Mouse (Mus musculus): ENCODE data around the gene Zdhhc4. TPM values are rescaled to one million over a fixed set of nuclear protein-coding genes. Genes with fewer than 3 reads are reported as not detected.
A peak's percentile ranks its signal among the peaks of the same experiment; 100 is the strongest.

Zdhhc4 gene
- polyA plus RNA-seq, 1 experiment: 48.7 TPM

GRCm38 (mm10) chr5:143268985-143269362 is 60.1 kb downstream of the Zdhhc4 start:
- TF ChIP-seq MYOG (IDR thresholded peaks at IDR 0.05; ENCODE audit: control insufficient read depth, extremely low read depth, insufficient read length) (no peak), FOSL1 (IDR thresholded peaks at IDR 0.05; ENCODE audit: insufficient read depth, low read length, poor library complexity, severe bottlenecking) (no peak), MAX (IDR thresholded peaks at IDR 0.05) (no peak), USF1 (IDR thresholded peaks at IDR 0.05; ENCODE audit: low read depth) (no peak), CEBPB (IDR thresholded peaks at IDR 0.05; ENCODE audit: low read depth) (no peak), MYOD1 (IDR thresholded peaks at IDR 0.05; ENCODE audit: control insufficient read depth, insufficient read length, low read depth) (no peak), CTCF (IDR thresholded peaks at IDR 0.05; ENCODE audit: control insufficient read depth, insufficient read depth, insufficient read length) (no peak)
- H3K79me3 ChIP-seq (ENCODE audit: low read depth): peaks cover 9% of the 10 kb centered on the region
- H3K36me3 ChIP-seq (ENCODE audit: control insufficient read depth, insufficient read depth): no peaks in the 10 kb centered on the region
- peak overlapping the region; percentile 69 for H3K4me3 ChIP-seq (ENCODE audit: insufficient read depth, poor library complexity, severe bottlenecking)
- no peaks in the 10 kb centered on the region for H3K27me3 ChIP-seq (ENCODE audit: control insufficient read depth, insufficient read depth, insufficient read length)
- no peak overlapping the region for H3ac ChIP-seq (ENCODE audit: control insufficient read depth, insufficient read length, low read depth)
- peaks cover 17% of the 10 kb centered on the region for H3K79me2 ChIP-seq (ENCODE audit: control insufficient read depth, insufficient read depth)

DNA sequence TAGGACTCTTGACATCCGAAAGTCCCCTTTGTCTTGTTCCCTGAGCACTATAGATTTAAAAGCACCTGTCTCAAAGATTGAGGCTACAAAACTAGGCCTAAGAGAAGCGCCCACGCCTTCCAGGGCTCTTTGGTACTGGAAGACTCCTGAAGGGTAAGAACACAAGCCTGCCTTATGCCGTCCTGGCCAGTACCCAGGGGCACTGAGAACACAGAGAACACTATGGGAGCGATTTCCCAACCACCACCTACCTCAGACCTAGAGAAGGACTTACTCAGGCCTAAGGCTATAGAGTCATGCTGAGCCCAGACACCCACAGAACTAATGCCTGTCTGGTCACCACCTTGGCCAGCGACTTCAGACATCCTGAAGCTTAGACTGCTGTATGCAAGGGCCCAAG is 62.3 kb downstream of the Zdhhc4 start:
- H3ac ChIP-seq (ENCODE audit: control insufficient read depth, insufficient read length, low read depth): no peak overlapping the region
- H3K36me3 ChIP-seq (ENCODE audit: control insufficient read depth, insufficient read depth): peaks cover 5% of the 10 kb centered on the region

More for the DNA sequence above, 62.3 kb downstream of the Zdhhc4 start:
- H3K27me3 ChIP-seq (ENCODE audit: control insufficient read depth, insufficient read depth, insufficient read length): no peaks in the 10 kb centered on the region
- peaks cover 17% of the 10 kb centered on the region for H3K79me2 ChIP-seq (ENCODE audit: control insufficient read depth, insufficient read depth)
- no peak for TF ChIP-seq MYOD1 (IDR thresholded peaks at IDR 0.05; ENCODE audit: control insufficient read depth, insufficient read length, low read depth)
- H3K4me3 ChIP-seq (ENCODE audit: insufficient read depth, poor library complexity, severe bottlenecking): no peak overlapping the region
- peaks cover 9% of the 10 kb centered on the region for H3K79me3 ChIP-seq (ENCODE audit: low read depth)

Other genes with a start within 250 kb of the Zdhhc4 start
- 12.2 TPM for gene Rnf216, start 216.3 kb downstream of the Zdhhc4 start, polyA plus RNA-seq (2012; fragmentation: generic; extraction: Trizol)
- not detected for gene Olfr718-ps1, start 181.7 kb downstream of the Zdhhc4 start, polyA plus RNA-seq (2012; fragmentation: generic; extraction: Trizol)
- 2.8 TPM for gene Rbak, start 148.5 kb downstream of the Zdhhc4 start, polyA plus RNA-seq (2012; fragmentation: generic; extraction: Trizol)
- gene Spdye4b, start 148.2 kb downstream of the Zdhhc4 start, polyA plus RNA-seq (2012; fragmentation: generic; extraction: Trizol): not detected
- not detected for gene Spdye4a, start 102.4 kb downstream of the Zdhhc4 start, polyA plus RNA-seq (2012; fragmentation: generic; extraction: Trizol)
- 4.2 TPM for gene Zfp12, start 94.1 kb downstream of the Zdhhc4 start, polyA plus RNA-seq (2012; fragmentation: generic; extraction: Trizol)
- gene Zfp316, start 59.2 kb downstream of the Zdhhc4 start, polyA plus RNA-seq (2012; fragmentation: generic; extraction: Trizol): 3.8 TPM
- not detected for gene Zfp853, start 35.6 kb downstream of the Zdhhc4 start, polyA plus RNA-seq (2012; fragmentation: generic; extraction: Trizol)
- 29.6 TPM for gene E130309D02Rik, start 13.9 kb downstream of the Zdhhc4 start, polyA plus RNA-seq (2012; fragmentation: generic; extraction: Trizol)
- not detected for gene Grid2ip, start 28.1 kb upstream of the Zdhhc4 start, polyA plus RNA-seq (2012; fragmentation: generic; extraction: Trizol)
- gene Kdelr2, start 74.6 kb upstream of the Zdhhc4 start, polyA plus RNA-seq (2012; fragmentation: generic; extraction: Trizol): 131 TPM
- 3.7 TPM for gene Daglb, start 135.3 kb upstream of the Zdhhc4 start, polyA plus RNA-seq (2012; fragmentation: generic; extraction: Trizol)
- gene Rac1, start 198.8 kb upstream of the Zdhhc4 start, polyA plus RNA-seq (2012; fragmentation: generic; extraction: Trizol): 256 TPM

All from C2C12 (cell line).